Mouse (Mus musculus) right cerebral cortex, postnatal 14 days (tissue): ENCODE results near the gene Stra8.

Experiments
- DNase-seq: peaks from one replicate; pipeline ENCODE4 v3.0.0; 2022

Gene Stra8

GRCm38 (mm10) chr6:34919956-34920355 lies at the start of gene Stra8:
Stra8 (plus strand) TSS chr6:34920163.
- DNase-seq = no peak

- no peak for DNase-seq
These were observed 49.2 kb upstream of the Stra8 start for GRCm38 (mm10) chr6:34870724-34871123.

GRCm38 (mm10) chr6:34871929-34872328 lies 48.0 kb upstream of the Stra8 start:
- DNase-seq = no peak

GRCm38 (mm10) chr6:34872871-34873270 lies 47.1 kb upstream of the Stra8 start:
- DNase-seq = no peak

GRCm38 (mm10) chr6:34874101-34874921 lies 45.7 kb upstream of the Stra8 start:
- no peak for DNase-seq

GRCm38 (mm10) chr6:34875268-34875761 lies 44.6 kb upstream of the Stra8 start:
- DNase-seq = no peak

GRCm38 (mm10) chr6:34875966-34876834 lies 43.8 kb upstream of the Stra8 start:
- no peak for DNase-seq

GRCm38 (mm10) chr6:34876835-34877156 lies 43.2 kb upstream of the Stra8 start:
- no peak for DNase-seq

- DNase-seq = peak; percentile 88
These were observed 42.2 kb upstream of the Stra8 start, which contains the start of gene Cyren for GRCm38 (mm10) chr6:34877509-34878321. Cyren (minus strand) TSS chr6:34878060.

GRCm38 (mm10) chr6:34879101-34879740 lies 40.7 kb upstream of the Stra8 start:
- no peak for DNase-seq

GRCm38 (mm10) chr6:34879911-34880475 lies 40.0 kb upstream of the Stra8 start:
- DNase-seq = peak; percentile 55

- DNase-seq = no peak
These were observed 35.2 kb upstream of the Stra8 start for GRCm38 (mm10) chr6:34884724-34885123.

- DNase-seq = no peak
These were observed 32.7 kb upstream of the Stra8 start for GRCm38 (mm10) chr6:34887131-34887850.

- no peak for DNase-seq
These were observed 30.8 kb upstream of the Stra8 start for GRCm38 (mm10) chr6:34889185-34889584.

GRCm38 (mm10) chr6:34895569-34895968 lies 24.4 kb upstream of the Stra8 start:
- DNase-seq = no peak

GRCm38 (mm10) chr6:34896168-34896780 lies 23.7 kb upstream of the Stra8 start:
- DNase-seq = no peak

GRCm38 (mm10) chr6:34899127-34899526 lies 20.8 kb upstream of the Stra8 start:
- DNase-seq = no peak

GRCm38 (mm10) chr6:34900990-34901389 lies 19.0 kb upstream of the Stra8 start:
- DNase-seq = no peak

GRCm38 (mm10) chr6:34901911-34902444 lies 18.0 kb upstream of the Stra8 start:
- no peak for DNase-seq

GRCm38 (mm10) chr6:34902578-34902977 lies 17.4 kb upstream of the Stra8 start:
- no peak for DNase-seq

- no peak for DNase-seq
These were observed 16.5 kb upstream of the Stra8 start for GRCm38 (mm10) chr6:34903441-34903840.
